20 mouse cellular contexts compared by ENCODE assay signal in genomic region chr3:96520171-96520570, GRCm38 (mm10). TPM values are rescaled to one million over a fixed set of nuclear protein-coding genes. Genes with fewer than 3 reads are reported as not detected.
A peak's percentile ranks its signal among the peaks of the same experiment; 100 is the strongest.
DNase-seq lines count a peak whose midpoint lies in the region.
"Had no signal": no experiment of that assay in that cellular context is flagged by ENCODE, and none has a peak within 500 bp of the region (broad histone marks: within the 10 kb centered on the region; RNA-seq: fewer than 3 reads in every experiment).

No protein-coding gene starts in this region.

- DNase-seq in heart, adult 11 months = peak; percentile 83
- no peak for DNase-seq in heart, adult 18-20 months
- peak; percentile 35 for DNase-seq in ES-CJ7 (ENCODE audit: low read depth, low spot score)
- peak; percentile 54 for DNase-seq in ZHBTc4 (ENCODE audit: low read depth, low spot score)
- DNase-seq in thymus, postnatal 14 days = no peak
- DNase-seq in urinary bladder, postnatal 10 days (ENCODE audit: low spot score) = no peak
- DNase-seq: adrenal gland, adult 8-10 months; adrenal gland, postnatal 25 days; cerebellum, adult 11-12 months; cerebellum, adult 8-10 months; cerebellum, postnatal 10 days; cerebellum, postnatal 36 days; embryo, embryonic 11 days; gastrocnemius, postnatal 10 days; gastrocnemius, postnatal 36 days; heart, postnatal 10 days; heart, postnatal 36 days; kidney, adult 11 months had no signal

RNA-seq across cellular contexts. Expression of gene Hfe2, which starts 4.8 kb away (rescaled TPM):
- total RNA-seq in heart, adult 18-20 months (2021) = 100 to 1,000 TPM; 279 to 290 TPM
- total RNA-seq: adrenal gland, postnatal 25 days; G1E; granulocyte monocyte progenitor cell, adult 5-6 weeks had no signal

RNA-seq across cellular contexts. Expression of gene Txnip, which starts 37.6 kb away (rescaled TPM):
- 100 to 1,000 TPM; 435 to 530 TPM for total RNA-seq in heart, adult 18-20 months (2021)

RNA-seq across cellular contexts. Expression of gene Gm16253, which starts 56.6 kb away (rescaled TPM):
- 1 to 10 TPM; 1.6 to 1.9 TPM for total RNA-seq in heart, adult 18-20 months (2021)
- total RNA-seq: adrenal gland, adult 8-10 months; adrenal gland, postnatal 25 days; G1E; granulocyte monocyte progenitor cell, adult 5-6 weeks had no signal

Comparison
In these comparisons a context has a peak if more than half of its experiments do, and no peak if none do; other contexts are left out.
1. DNase-seq: peak in heart, adult 11 months (single experiment), ES-CJ7 (single experiment) and ZHBTc4 (single experiment); none in heart, adult 18-20 months (0 of 2), thymus, postnatal 14 days (single experiment) and urinary bladder, postnatal 10 days (single experiment).